Mouse (Mus musculus) limb, embryonic 14.5 days (tissue): ENCODE data around the gene Scn1a. TPM values are rescaled to one million over a fixed set of nuclear protein-coding genes. Genes with fewer than 3 reads are reported as not detected.

Source experiments
- ATAC-seq: fragments of 200-750 bp; cut with Nextera tagmentation; 2 replicates; pipeline ENCODE4 v1.8.0; 2017; ENCODE audit warnings: low read depth, moderate number of reproducible peaks, moderate TSS enrichment; ENCODE audit not compliant: low FRiP score
- DNase-seq: peaks from one replicate; pipeline ENCODE4 v3.0.0-alpha.2; 2015; ENCODE audit warnings: low spot score
- H3K27ac ChIP-seq: fragments of 300-500 bp; sonication (generic); replicated peaks from 2 replicates; pipeline ENCODE4 v1.5.1; 2014; ENCODE audit warnings: low read depth, mild to moderate bottlenecking, low read length, moderate library complexity, mixed read lengths
- H3K27me3 ChIP-seq: fragments of 300-500 bp; sonication (generic); 2 replicates; pipeline ENCODE4 v1.6.1; 2014; ENCODE audit warnings: low read length, mixed read lengths; ENCODE audit not compliant: control insufficient read depth, insufficient read depth
- H3K36me3 ChIP-seq: fragments of 300-500 bp; sonication (generic); 2 replicates; pipeline ENCODE4 v1.6.1; 2014; ENCODE audit warnings: mild to moderate bottlenecking, low read length, moderate library complexity, mixed read lengths; ENCODE audit not compliant: control insufficient read depth, insufficient read depth
- H3K4me1 ChIP-seq: fragments of 300-500 bp; sonication (generic); 2 replicates; pipeline ENCODE4 v1.6.1; 2014; ENCODE audit warnings: antibody characterized with exemption, low read length, mixed read lengths; ENCODE audit not compliant: control insufficient read depth, insufficient read depth
- H3K4me2 ChIP-seq: fragments of 300-500 bp; sonication (generic); replicated peaks from 2 replicates; pipeline ENCODE4 v1.6.1; 2014; ENCODE audit warnings: low read depth, mild to moderate bottlenecking, low read length, moderate library complexity; ENCODE audit not compliant: severe bottlenecking
- H3K4me3 ChIP-seq: fragments of 300-500 bp; sonication (generic); replicated peaks from 2 replicates; pipeline ENCODE4 v1.5.1; 2014; ENCODE audit warnings: low read length
- H3K9ac ChIP-seq: fragments of 300-500 bp; sonication (generic); 2 replicates; pipeline ENCODE4 v1.6.1; 2014; ENCODE audit warnings: mild to moderate bottlenecking, low read depth, low read length, moderate library complexity; ENCODE audit not compliant: severe bottlenecking
- H3K9me3 ChIP-seq: fragments of 300-500 bp; sonication (generic); 2 replicates; pipeline ENCODE4 v1.6.1; 2016; ENCODE audit warnings: low read length; ENCODE audit not compliant: control insufficient read depth
- POLR2A ChIP-seq: fragments of 200-500 bp; IDR thresholded peaks from 2 replicates; pipeline ENCODE4 v1.8.0; 2012; ENCODE audit warnings: inconsistent platforms, mild to moderate bottlenecking, moderate library complexity, borderline replicate concordance; ENCODE audit not compliant: insufficient read depth, insufficient read length; ENCODE audit errors: extremely low read depth
- WGBS: fragments of 180-500 bp; shearing (Covaris S2); extraction: QIAGEN DNeasy Blood & Tissue Kit; methylation state at CpG from one replicate; pipeline ENCODE4 v1.1.7; 2014; 5-methylcytosine and 5-hydroxymethylcytosine counted together
- polyA plus RNA-seq, 2 experiments: library from polyadenylated mRNA; depleted of rRNA in 1 of 2; stranded (reverse) in 1 of 2; unstranded in 1 of 2; fragments of >200 nt; fragmentation: Nextera tagmentation in 1 of 2; extraction: Ambion mirVana in 1 of 2; gene quantifications; 2 replicates each; pipeline versions ENCODE4 v1.2.1 to v1.2.3; 2012 to 2014

Scn1a gene
- polyA plus RNA-seq, 2 experiments = 1.1 to 1.5 TPM

- Histone ChIP-seq H3K36me3 (no peaks in the 10 kb centered on the region), H3K27me3 (no peaks in the 10 kb centered on the region), H3K9ac (no peak overlapping the region), H3K9me3 (no peaks in the 10 kb centered on the region), H3K4me3 (no peak overlapping the region), H3K4me2 (no peak overlapping the region), H3K4me1 (no peaks in the 10 kb centered on the region), H3K27ac (no peak overlapping the region)
- WGBS = 96% methylated on average over 1 of the region's 1 CpGs
- DNase-seq (no peak), ATAC-seq (no peak)
- no peak for TF ChIP-seq POLR2A
These were observed 94.0 kb downstream of the Scn1a start for GRCm38 (mm10) chr2:66346622-66347021.

- H3K27me3 ChIP-seq = no peaks in the 10 kb centered on the region
- WGBS = 70% methylated on average over 3 of the region's 3 CpGs
- no peaks in the 10 kb centered on the region for H3K36me3 ChIP-seq
- DNase-seq (no peak), ATAC-seq (no peak)
- no peak overlapping the region for H3K4me3 ChIP-seq
- no peak overlapping the region for H3K4me2 ChIP-seq
- H3K27ac ChIP-seq = no peak overlapping the region
- H3K9me3 ChIP-seq = no peaks in the 10 kb centered on the region
- H3K4me1 ChIP-seq = no peaks in the 10 kb centered on the region
- H3K9ac ChIP-seq = no peak overlapping the region
- no peak for TF ChIP-seq POLR2A
These were observed 94.5 kb downstream of the Scn1a start for GRCm38 (mm10) chr2:66346181-66346580.

GRCm38 (mm10) chr2:66337406-66337805, 103.2 kb downstream of the Scn1a start:
- Histone ChIP-seq H3K4me3 (no peak overlapping the region), H3K9ac (no peak overlapping the region), H3K27ac (no peak overlapping the region), H3K4me1 (no peaks in the 10 kb centered on the region), H3K9me3 (no peaks in the 10 kb centered on the region), H3K4me2 (no peak overlapping the region), H3K27me3 (no peaks in the 10 kb centered on the region), H3K36me3 (no peaks in the 10 kb centered on the region)
- no peak for TF ChIP-seq POLR2A
- WGBS = 63% methylated on average over 5 of the region's 5 CpGs
- no peak for ATAC-seq
- DNase-seq = no peak

DNA sequence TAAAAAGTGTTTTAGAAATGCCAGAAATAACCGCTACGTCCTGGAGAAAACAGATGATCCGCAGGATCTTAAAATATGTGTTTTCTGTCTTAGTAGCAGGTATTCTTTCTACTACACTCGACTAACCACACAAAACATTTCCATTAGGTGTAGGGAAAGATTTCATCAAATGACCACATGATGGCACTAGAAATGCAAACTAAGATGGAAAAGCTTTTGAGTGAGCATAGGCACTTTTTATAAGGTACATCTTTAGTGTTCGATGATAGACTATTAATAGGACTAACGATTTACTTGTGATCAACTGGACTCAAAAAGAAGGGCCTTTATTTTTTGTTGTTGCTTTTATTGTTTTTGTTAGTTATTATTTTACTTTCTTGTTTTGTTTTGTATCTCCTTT, 104.2 kb downstream of the Scn1a start:
- H3K27ac ChIP-seq = no peak overlapping the region
- DNase-seq (peak; percentile 22), ATAC-seq (no peak)
- H3K9me3 ChIP-seq = no peaks in the 10 kb centered on the region
- no peak overlapping the region for H3K9ac ChIP-seq
- H3K4me1 ChIP-seq = no peaks in the 10 kb centered on the region
- no peak overlapping the region for H3K4me3 ChIP-seq
- no peaks in the 10 kb centered on the region for H3K36me3 ChIP-seq
- TF ChIP-seq POLR2A = no peak
- 70% methylated on average over 6 of the region's 6 CpGs for WGBS
- H3K27me3 ChIP-seq = no peaks in the 10 kb centered on the region
- no peak overlapping the region for H3K4me2 ChIP-seq

- H3K4me3 ChIP-seq = no peak overlapping the region
- no peak overlapping the region for H3K27ac ChIP-seq
- 86% methylated on average over 3 of the region's 3 CpGs for WGBS
- TF ChIP-seq POLR2A = no peak
- DNase-seq (no peak), ATAC-seq (no peak)
- no peaks in the 10 kb centered on the region for H3K36me3 ChIP-seq
- H3K27me3 ChIP-seq = no peaks in the 10 kb centered on the region
- H3K4me2 ChIP-seq = no peak overlapping the region
- H3K4me1 ChIP-seq = no peaks in the 10 kb centered on the region
- no peak overlapping the region for H3K9ac ChIP-seq
- H3K9me3 ChIP-seq = no peaks in the 10 kb centered on the region
These were observed 168.1 kb downstream of the Scn1a start for GRCm38 (mm10) chr2:66272551-66272950.

GRCm38 (mm10) chr2:66256220-66257131, 184.2 kb downstream of the Scn1a start, which contains the start of gene Ttc21b:
Ttc21b (minus strand) TSS chr2:66256617.
- Histone ChIP-seq H3K27ac (peak within 1 kb of the TSS; percentile 52), H3K36me3 (peaks cover 5% of the 10 kb centered on the region), H3K4me1 (peaks cover 4% of the 10 kb centered on the region; the same call in 1 of the 2 replicates), H3K4me2 (peak within 1 kb of the TSS; percentile 61), H3K9me3 (no peaks in the 10 kb centered on the region), H3K9ac (peak within 1 kb of the TSS; percentile 75), H3K27me3 (no peaks in the 10 kb centered on the region), H3K4me3 (peak within 1 kb of the TSS; percentile 86)
- peak; percentile 47; the same call in 1 of the 2 replicates for TF ChIP-seq POLR2A
- WGBS = under 1% methylated on average over 56 of the region's 56 CpGs
- peak; percentile 98 for DNase-seq
- peak; percentile 99 for ATAC-seq
